Mouse (Mus musculus) bone marrow macrophage, adult 2 months (primary cell): Measurements from ENCODE around the gene Pax7.

ENCODE experiments used
- CTCF ChIP-seq: IDR thresholded peaks from 2 replicates; pipeline ENCODE4 v1.5.1; 2012; ENCODE audit warnings: low read depth, mild to moderate bottlenecking, low read length, moderate library complexity
- POLR2A ChIP-seq: IDR thresholded peaks from 2 replicates; pipeline ENCODE4 v1.6.1; 2012; ENCODE audit warnings: mild to moderate bottlenecking, low read depth, low read length, borderline replicate concordance

GRCm38 (mm10) chr4:139797344-139797743 is 36.0 kb downstream of the Pax7 start:
- TF ChIP-seq CTCF (no peak), POLR2A (no peak)
